Mouse (Mus musculus): ENCODE measurements around the gene Abca3. TPM values are rescaled to one million over a fixed set of nuclear protein-coding genes. Genes with fewer than 3 reads are reported as not detected.

The Abca3 gene
- polyA plus RNA-seq (2012; rRNA removed; ENCODE audit: low replicate concordance), result 39.5 and 58.9 TPM in 2 replicates

DNA sequence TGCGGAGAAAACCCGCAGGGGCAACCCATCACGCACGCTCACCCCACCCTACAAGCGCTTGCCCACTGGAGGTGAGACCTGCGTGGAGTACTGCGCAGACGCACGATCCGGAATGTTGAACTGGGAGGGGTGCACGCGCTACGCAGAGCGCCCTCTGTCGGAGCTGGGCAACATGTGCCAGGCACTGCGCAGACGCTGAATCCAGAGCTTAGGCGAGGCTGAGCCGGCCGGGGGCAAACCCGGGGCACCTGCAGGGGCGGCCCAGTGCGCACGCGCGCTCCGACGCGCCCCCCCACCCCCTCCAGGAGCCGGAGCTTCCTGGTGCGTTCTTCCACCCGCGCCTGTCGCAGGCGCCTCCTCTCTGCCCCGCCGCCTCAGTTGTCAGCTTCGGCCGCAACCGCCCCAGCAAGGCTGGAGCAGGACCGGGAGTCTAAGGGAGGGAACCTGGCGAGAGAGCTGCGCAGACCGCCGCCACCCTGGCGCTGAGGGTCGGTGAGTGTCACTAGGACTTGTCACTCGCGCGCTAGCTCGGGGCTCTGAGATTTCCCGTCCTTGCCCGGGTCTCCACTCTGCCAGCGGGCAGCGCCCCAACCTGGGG, at the start of gene Abca3:
Abca3 (plus strand) TSS at position 191 of the 598 bp plus-strand sequence.

DNA sequence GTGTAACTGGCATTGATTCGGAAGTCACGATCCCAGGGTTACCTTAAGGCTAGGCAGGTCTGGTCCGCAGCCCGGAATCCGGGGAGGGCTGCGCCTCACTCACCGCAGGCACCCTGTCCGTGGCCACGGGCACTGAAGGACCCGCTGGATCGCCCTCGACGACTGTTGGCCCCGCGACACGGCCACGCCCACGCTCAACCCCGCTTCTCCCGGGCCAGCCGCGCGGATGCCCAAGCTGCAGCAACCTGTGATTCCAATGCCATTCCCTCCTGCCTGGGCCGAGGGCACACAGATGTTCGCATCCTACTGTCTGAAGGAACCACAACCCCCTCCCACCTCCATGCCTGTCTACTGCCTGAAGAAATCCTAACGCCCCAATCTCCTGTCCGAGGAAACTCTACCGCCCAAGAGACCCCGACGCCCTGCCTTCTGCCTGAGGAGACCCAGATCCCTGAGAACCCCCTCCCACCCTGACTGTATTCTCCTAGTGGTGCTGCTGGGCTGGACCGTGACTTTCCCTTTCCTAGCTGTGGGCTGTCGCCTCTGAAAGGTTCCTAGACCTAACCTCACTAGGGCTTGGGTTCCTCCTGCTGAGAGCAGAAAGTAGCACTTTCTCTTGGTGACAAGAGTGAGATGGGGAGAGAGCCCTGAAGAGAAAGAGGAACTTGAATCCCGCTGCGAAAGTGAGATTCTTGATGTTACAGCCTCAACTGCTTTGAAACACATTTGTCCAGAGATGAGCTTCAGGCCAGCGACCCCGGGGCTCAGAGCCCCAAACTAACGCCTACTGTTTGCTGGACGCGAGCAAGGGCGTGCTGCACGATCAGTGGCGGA, 607 bp upstream of the Abca3 start, which contains the start of gene Abca17:
Abca17 (minus strand) TSS at position 143 of the 834 bp plus-strand sequence.

DNA sequence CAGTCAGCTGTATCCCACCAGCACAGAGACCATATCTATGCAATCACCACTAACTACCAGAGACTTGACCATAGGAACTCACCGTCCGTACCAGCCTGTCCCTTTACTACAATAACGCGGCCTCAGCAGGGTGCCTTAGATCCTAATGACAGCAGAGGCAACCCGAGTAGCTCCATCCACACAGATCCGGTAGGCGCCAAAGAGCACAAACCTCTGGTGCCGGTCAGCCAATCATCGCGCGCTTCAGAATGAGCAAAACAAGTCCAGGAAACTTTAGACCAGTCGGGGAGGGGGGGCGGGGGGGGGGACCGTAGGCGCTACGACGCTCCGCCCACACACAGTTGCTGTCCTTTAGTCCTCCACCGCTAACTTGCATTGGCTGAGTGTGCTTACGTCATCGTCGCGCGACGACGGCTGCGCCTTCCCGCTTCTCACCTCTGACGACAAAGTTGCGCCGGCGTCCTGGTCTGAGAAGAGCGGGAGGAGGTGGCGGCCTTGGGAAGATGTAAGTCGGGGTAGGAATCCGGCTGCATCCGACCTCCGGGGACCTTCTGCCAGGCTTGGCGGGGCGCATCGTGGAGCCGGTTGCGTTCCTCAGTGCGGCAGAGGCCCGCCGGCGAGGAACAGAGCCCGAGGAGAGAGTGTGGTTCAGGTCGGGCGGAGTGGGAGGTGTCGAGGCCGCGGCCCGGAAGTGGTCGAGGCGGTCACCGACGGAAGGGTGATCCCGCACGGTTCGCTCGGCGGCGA, 62.7 kb downstream of the Abca3 start, which contains the start of gene Rnps1:
Rnps1 (plus strand) TSS at position 336 of the 747 bp plus-strand sequence.

DNA sequence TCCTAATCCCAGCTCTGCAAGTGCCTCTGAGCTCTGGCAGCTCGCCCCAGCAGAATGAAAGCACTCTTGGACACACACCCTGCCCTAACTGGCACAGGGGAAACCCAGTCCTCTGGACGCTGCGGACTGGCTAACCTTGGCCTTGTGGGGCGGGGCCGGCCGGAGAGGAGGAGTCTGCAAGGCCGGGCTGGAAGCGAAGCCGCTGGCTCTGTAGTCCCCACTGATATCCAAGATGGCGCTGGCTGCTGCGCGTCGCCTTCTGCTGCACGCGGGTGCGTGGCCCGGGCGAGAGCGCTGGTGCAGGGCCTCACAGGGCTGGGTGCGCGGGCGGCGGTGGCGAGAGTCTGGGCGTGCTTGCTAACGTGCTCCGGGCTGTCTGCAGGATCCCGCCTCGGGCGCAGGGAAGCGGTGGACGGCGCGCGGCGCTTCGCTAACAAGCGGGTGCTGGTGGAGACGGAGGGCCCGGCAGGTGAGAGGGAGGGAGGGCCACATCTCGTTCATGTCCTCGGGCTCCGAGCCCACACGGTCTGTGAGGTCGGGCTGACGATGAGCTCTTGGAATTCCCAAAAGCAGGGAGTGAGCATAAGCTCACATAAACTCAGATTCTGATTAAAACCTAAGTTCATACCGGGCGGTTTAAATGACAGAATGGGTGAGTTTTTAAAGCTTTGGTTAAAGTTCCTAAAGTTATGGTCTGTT, 74.9 kb downstream of the Abca3 start, which contains the start of gene Eci1:
Eci1 (plus strand) TSS at position 171 of the 699 bp plus-strand sequence.

DNA sequence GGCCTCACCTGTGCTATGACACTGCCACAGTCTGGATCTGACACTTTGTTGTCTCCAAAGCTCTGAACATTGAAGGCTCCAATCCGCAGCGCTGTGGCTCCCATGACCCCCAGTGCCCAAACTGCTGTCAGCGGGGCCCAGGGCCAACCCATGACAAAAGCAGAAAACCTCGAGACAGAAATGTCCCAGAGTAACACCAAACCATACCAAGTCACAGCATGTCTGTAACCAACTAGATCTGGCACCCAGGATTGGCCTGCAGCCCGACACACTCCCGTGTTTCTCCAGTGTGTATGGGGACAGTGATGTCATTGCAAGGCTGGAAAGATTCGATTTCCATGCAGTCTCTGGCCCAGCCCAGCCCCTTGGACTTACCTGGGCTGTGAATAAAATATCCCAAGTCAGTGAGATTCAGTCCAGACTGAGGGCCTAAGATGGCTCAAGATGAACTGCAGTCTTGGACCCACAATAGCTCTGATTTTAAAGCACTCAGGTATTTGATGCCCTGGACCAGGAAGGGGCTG, 90.9 kb downstream of the Abca3 start, which contains the start of gene Dnase1l2:
Dnase1l2 (minus strand) TSS at position 474 of the 524 bp plus-strand sequence.

Other genes starting within 250 kb of the Abca3 start
- gene Pdpk1, start 201.0 kb upstream of the Abca3 start, polyA plus RNA-seq (2012; rRNA removed; ENCODE audit: low replicate concordance), result 22.3 and 23.3 TPM in 2 replicates
- gene Amdhd2, start 188.2 kb upstream of the Abca3 start, polyA plus RNA-seq (2012; rRNA removed; ENCODE audit: low replicate concordance), result 43.6 and 56.5 TPM in 2 replicates
- gene Atp6v0c, start 182.2 kb upstream of the Abca3 start, polyA plus RNA-seq (2012; rRNA removed; ENCODE audit: low replicate concordance), result 819 and 932 TPM in 2 replicates
- gene Tbc1d24, start 146.4 kb upstream of the Abca3 start, polyA plus RNA-seq (2012; rRNA removed; ENCODE audit: low replicate concordance), result 18.9 and 36.2 TPM in 2 replicates
- gene Ntn3, start 142.4 kb upstream of the Abca3 start, polyA plus RNA-seq (2012; rRNA removed; ENCODE audit: low replicate concordance), result 7.1 and 13.6 TPM in 2 replicates
- gene Tedc2, start 131.1 kb upstream of the Abca3 start, polyA plus RNA-seq (2012; rRNA removed; ENCODE audit: low replicate concordance), result 8.0 and 12.3 TPM in 2 replicates
- 1.4 and 8.8 TPM in 2 replicates for gene Ccnf, start 100.5 kb upstream of the Abca3 start, polyA plus RNA-seq (2012; rRNA removed; ENCODE audit: low replicate concordance)
- gene Abca17, start 882 bp upstream of the Abca3 start, polyA plus RNA-seq (2012; rRNA removed; ENCODE audit: low replicate concordance), result 0.05 TPM in 1 of 2 replicates, not detected in the other
- gene Rnps1, start 62.6 kb downstream of the Abca3 start, polyA plus RNA-seq (2012; rRNA removed; ENCODE audit: low replicate concordance), result 66.9 and 162 TPM in 2 replicates
- gene Eci1, start 74.7 kb downstream of the Abca3 start, polyA plus RNA-seq (2012; rRNA removed; ENCODE audit: low replicate concordance), result 161 and 217 TPM in 2 replicates
- 6.2 and 11.7 TPM in 2 replicates for gene Dnase1l2, start 91.2 kb downstream of the Abca3 start, polyA plus RNA-seq (2012; rRNA removed; ENCODE audit: low replicate concordance)
- gene E4f1, start 118.4 kb downstream of the Abca3 start, polyA plus RNA-seq (2012; rRNA removed; ENCODE audit: low replicate concordance), result 74.7 and 92.1 TPM in 2 replicates
- gene Pgp, start 118.4 kb downstream of the Abca3 start, polyA plus RNA-seq (2012; rRNA removed; ENCODE audit: low replicate concordance), result 39.2 and 51.2 TPM in 2 replicates
- 0.13 and 0.39 TPM in 2 replicates for gene Bricd5, start 121.9 kb downstream of the Abca3 start, polyA plus RNA-seq (2012; rRNA removed; ENCODE audit: low replicate concordance)
- gene Mlst8, start 127.1 kb downstream of the Abca3 start, polyA plus RNA-seq (2012; rRNA removed; ENCODE audit: low replicate concordance), result 38.1 and 67.3 TPM in 2 replicates
- 0.37 and 3.5 TPM in 2 replicates for gene Caskin1, start 136.7 kb downstream of the Abca3 start, polyA plus RNA-seq (2012; rRNA removed; ENCODE audit: low replicate concordance)
- 182 and 282 TPM in 2 replicates for gene Traf7, start 176.0 kb downstream of the Abca3 start, polyA plus RNA-seq (2012; rRNA removed; ENCODE audit: low replicate concordance)
- 0.34 and 0.81 TPM in 2 replicates for gene Rab26, start 182.3 kb downstream of the Abca3 start, polyA plus RNA-seq (2012; rRNA removed; ENCODE audit: low replicate concordance)
- 82.6 and 139 TPM in 2 replicates for gene Pkd1, start 197.9 kb downstream of the Abca3 start, polyA plus RNA-seq (2012; rRNA removed; ENCODE audit: low replicate concordance)